Mouse (Mus musculus): Measurements from ENCODE around the gene Gpkow.

GRCm38 (mm10) chrX:7722691-7723090, 25.8 kb downstream of the Gpkow start:
- TF ChIP-seq CTCF (IDR thresholded peaks at IDR 0.05; ENCODE audit: low read depth) (no peak), EP300 (IDR thresholded peaks at IDR 0.05; ENCODE audit: low read depth) (no peak)
